Mouse (Mus musculus) stomach, postnatal 0 days (tissue): ENCODE data around the gene Cngb1.

Experiments
- CTCF ChIP-seq: IDR thresholded peaks from 2 replicates; pipeline ENCODE4 v1.5.1; 2016; ENCODE audit warnings: antibody characterized with exemption, low read depth, mild to moderate bottlenecking, moderate library complexity
- EP300 ChIP-seq: optimal IDR thresholded peaks from 2 replicates; pipeline ENCODE3; 2016; ENCODE audit warnings: antibody characterized with exemption

DNA sequence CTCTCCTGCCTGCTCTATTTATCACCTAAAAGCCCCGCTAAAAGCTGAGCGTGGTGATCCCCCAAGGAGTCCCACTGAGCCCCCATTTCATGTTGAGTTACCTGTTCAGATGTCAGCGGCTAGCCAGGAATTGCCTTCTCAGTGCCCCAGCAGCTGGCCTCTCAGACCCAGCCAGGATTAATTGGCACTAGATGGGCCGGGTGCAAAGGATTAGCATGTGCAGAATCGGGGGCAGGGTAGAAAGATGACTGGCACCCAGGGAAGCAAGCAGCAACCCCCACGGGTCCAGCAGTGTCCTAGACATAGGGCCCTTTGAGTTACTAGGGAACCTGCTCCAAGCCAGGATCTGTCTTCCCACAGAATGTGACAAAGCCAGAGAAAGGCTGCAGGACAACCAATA lies at the start of gene Cngb1:
- TF ChIP-seq CTCF (no peak), EP300 (no peak)
